Mouse (Mus musculus) lung, postnatal 0 days (tissue): ENCODE results near the gene Mrps26. TPM values are rescaled to one million over a fixed set of nuclear protein-coding genes. Genes with fewer than 3 reads are reported as not detected.
A peak's percentile ranks its signal among the peaks of the same experiment; 100 is the strongest.

Source experiments
- ATAC-seq: fragments of 200-750 bp; cut with Nextera tagmentation; 2 replicates; pipeline ENCODE4 v1.8.0; 2017; ENCODE audit warnings: moderate library complexity
- DNase-seq: peaks from one replicate; pipeline ENCODE4 v3.0.0-alpha.2; 2016; ENCODE audit warnings: low spot score
- H3K27ac ChIP-seq: fragments of 300-500 bp; sonication (generic); 2 replicates; pipeline ENCODE4 v1.5.1; 2014; ENCODE audit warnings: antibody characterized with exemption, mild to moderate bottlenecking, low read length, mixed read lengths
- H3K27me3 ChIP-seq: fragments of 300-500 bp; sonication (generic); replicated peaks from 2 replicates; pipeline ENCODE4 v1.6.1; 2014; ENCODE audit warnings: low read length, mixed read lengths; ENCODE audit not compliant: insufficient read depth
- H3K36me3 ChIP-seq: fragments of 300-500 bp; sonication (generic); 2 replicates; pipeline ENCODE4 v1.6.1; 2014; ENCODE audit warnings: low read length, mixed read lengths; ENCODE audit not compliant: insufficient read depth
- H3K4me1 ChIP-seq: fragments of 300-500 bp; sonication (generic); 2 replicates; pipeline ENCODE4 v1.6.1; 2014; ENCODE audit warnings: antibody characterized with exemption, low read depth, low read length, mixed read lengths; ENCODE audit not compliant: insufficient read depth
- H3K4me2 ChIP-seq: fragments of 300-500 bp; sonication (generic); replicated peaks from 2 replicates; pipeline ENCODE4 v1.6.1; 2014; ENCODE audit warnings: low read depth, mild to moderate bottlenecking, low read length, moderate library complexity, mixed read lengths
- H3K4me3 ChIP-seq: fragments of 300-500 bp; sonication (generic); 2 replicates; pipeline ENCODE4 v1.5.1; 2014; ENCODE audit warnings: low read depth, low read length
- H3K9ac ChIP-seq: fragments of 300-500 bp; sonication (generic); replicated peaks from 2 replicates; pipeline ENCODE4 v1.6.1; 2014; ENCODE audit warnings: low read depth, mild to moderate bottlenecking
- H3K9me3 ChIP-seq: fragments of 300-500 bp; sonication (generic); 2 replicates; pipeline ENCODE4 v1.6.1; 2016; ENCODE audit warnings: low read length, mixed read lengths
- CTCF ChIP-seq: IDR thresholded peaks from 2 replicates; pipeline ENCODE4 v1.5.1; 2016; ENCODE audit warnings: antibody characterized with exemption, mild to moderate bottlenecking
- EP300 ChIP-seq: IDR thresholded peaks from 2 replicates; pipeline ENCODE4 v1.6.1; 2016; ENCODE audit warnings: antibody characterized with exemption, mild to moderate bottlenecking, control low read depth
- WGBS: fragments of 180-500 bp; shearing (Covaris S2); extraction: QIAGEN DNeasy Blood & Tissue Kit; methylation state at CpG from one replicate; pipeline ENCODE4 v1.1.7; 2014; 5-methylcytosine and 5-hydroxymethylcytosine counted together
- microRNA-seq: library from miRNA; unstranded; fragments of <30 nt; microRNA quantifications from one replicate; pipeline ENCODE4, GENCODE M21; 2016
- polyA plus RNA-seq: library from polyadenylated mRNA; unstranded; fragments of >200 nt; fragmentation: Nextera tagmentation; extraction: Ambion mirVana; gene quantifications from 2 replicates; pipeline ENCODE4 v1.2.1, GENCODE M21; 2015

Gene Mrps26
- polyA plus RNA-seq, 1 experiment from 2014 or later = 64.0 TPM

DNA sequence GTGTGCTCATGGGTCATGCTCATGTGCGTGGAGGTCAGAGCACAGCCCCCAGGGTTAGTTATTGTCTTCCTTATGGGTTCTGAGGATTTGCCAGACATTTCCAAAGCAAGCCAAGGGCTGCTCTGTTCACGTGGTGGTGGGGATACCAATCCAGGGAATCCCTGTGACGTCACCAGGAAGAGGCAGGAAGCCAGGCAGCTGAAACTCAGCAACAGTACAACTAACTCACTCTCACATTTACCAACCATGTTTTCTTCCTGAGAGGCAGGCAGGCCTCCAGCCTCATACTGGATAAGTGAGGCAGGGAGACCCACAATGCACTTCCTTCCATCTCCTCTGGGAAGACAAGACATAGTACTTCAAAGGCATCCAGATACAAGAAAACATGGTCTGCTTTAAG is 34.9 kb downstream of the Mrps26 start:
- ATAC-seq (no peak), DNase-seq (no peak)
- Histone ChIP-seq H3K36me3 (peaks cover 8% of the 10 kb centered on the region), H3K4me3 (no peak overlapping the region), H3K9me3 (no peaks in the 10 kb centered on the region), H3K4me1 (no peaks in the 10 kb centered on the region), H3K9ac (no peak overlapping the region), H3K4me2 (no peak overlapping the region), H3K27ac (no peak overlapping the region), H3K27me3 (no peaks in the 10 kb centered on the region)
- TF ChIP-seq EP300 = no peak
- TF ChIP-seq CTCF = no peak
- 64% methylated on average over 3 of the region's 3 CpGs for WGBS

DNA sequence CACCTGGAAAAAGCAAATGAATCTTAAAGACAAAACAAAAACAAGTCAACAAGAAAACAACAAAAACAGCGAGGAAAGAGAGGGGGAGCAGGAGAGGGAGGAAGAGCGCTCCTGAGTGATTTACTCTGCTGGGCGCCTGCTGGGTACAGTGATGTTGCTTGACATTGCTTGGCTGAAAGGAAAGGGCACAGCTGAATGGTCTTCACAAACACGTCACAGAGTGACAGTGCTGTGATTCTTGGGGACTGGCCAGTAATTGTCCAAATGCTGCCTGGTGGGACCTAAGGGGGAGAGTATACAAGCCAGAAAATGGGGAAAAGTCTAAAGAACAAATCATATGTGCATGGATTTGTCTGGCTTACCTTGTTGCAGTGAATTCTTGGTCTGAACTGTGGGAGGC is 38.7 kb downstream of the Mrps26 start:
- H3K4me2 ChIP-seq = no peak overlapping the region
- no peaks in the 10 kb centered on the region for H3K27me3 ChIP-seq
- H3K9ac ChIP-seq = no peak overlapping the region
- no peaks in the 10 kb centered on the region for H3K4me1 ChIP-seq
- no peak overlapping the region for H3K27ac ChIP-seq
- DNase-seq (peak; percentile 78), ATAC-seq (peak; percentile 77)
- 61% methylated on average over 4 of the region's 4 CpGs for WGBS
- H3K9me3 ChIP-seq = no peaks in the 10 kb centered on the region
- TF ChIP-seq CTCF = 0 out of 2 replicates have a peak, but pooled peaks have one; percentile 12
- no peak for TF ChIP-seq EP300
- H3K4me3 ChIP-seq = no peak overlapping the region
- H3K36me3 ChIP-seq = peaks cover 5% of the 10 kb centered on the region; the same call in 1 of the 2 replicates

DNA sequence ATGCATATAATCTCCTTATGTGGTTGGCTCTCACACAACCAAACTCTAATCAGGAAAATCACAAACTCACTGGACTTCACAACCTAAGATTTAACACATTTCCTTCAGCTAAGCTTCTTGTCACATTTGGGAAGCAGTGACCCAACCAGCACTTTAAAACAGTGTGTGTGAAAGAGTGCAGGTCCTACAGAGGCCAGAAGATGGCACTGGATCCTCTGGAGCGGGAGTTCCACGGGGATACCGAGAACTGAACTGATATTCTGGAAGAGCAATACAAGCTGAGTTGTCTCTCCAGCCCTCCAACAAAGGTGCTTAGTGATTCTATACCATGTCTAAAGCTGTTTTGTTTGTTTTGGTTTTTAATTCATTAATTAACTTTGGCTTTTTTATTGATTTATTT is 49.5 kb downstream of the Mrps26 start:
- Histone ChIP-seq H3K9ac (no peak overlapping the region), H3K9me3 (no peaks in the 10 kb centered on the region), H3K4me1 (no peaks in the 10 kb centered on the region), H3K4me3 (no peak overlapping the region), H3K4me2 (no peak overlapping the region), H3K27ac (no peak overlapping the region), H3K27me3 (no peaks in the 10 kb centered on the region), H3K36me3 (peaks cover 8% of the 10 kb centered on the region; the same call in 1 of the 2 replicates)
- no peak for DNase-seq
- WGBS = 45% methylated on average over 3 of the region's 3 CpGs
- ATAC-seq = no peak
- TF ChIP-seq CTCF (peak; percentile 62), EP300 (no peak)

Small RNA genes lying within 50 kb of the gene (microRNA-seq; reads per million reads assigned to microRNA genes)
- not detected for gene Gm23876

Other genes starting within 250 kb of the Mrps26 start
- gene Cpxm1, start 166.2 kb upstream of the Mrps26 start, polyA plus RNA-seq = 13.9 and 14.9 TPM in 2 replicates
- 0.10 TPM in 1 of 2 replicates, not detected in the other for gene Gm28372, start 158.5 kb upstream of the Mrps26 start, polyA plus RNA-seq
- gene 1700020A23Rik, start 158.5 kb upstream of the Mrps26 start, polyA plus RNA-seq = not detected in 2 replicates
- not detected in 2 replicates for gene Tmem239, start 157.3 kb upstream of the Mrps26 start, polyA plus RNA-seq
- gene Vps16, start 139.4 kb upstream of the Mrps26 start, polyA plus RNA-seq = 46.8 and 47.0 TPM in 2 replicates
- 6.8 and 8.0 TPM in 2 replicates for gene Pced1a, start 139.0 kb upstream of the Mrps26 start, polyA plus RNA-seq
- 46.1 and 52.1 TPM in 2 replicates for gene Ptpra, start 113.5 kb upstream of the Mrps26 start, polyA plus RNA-seq
- not detected in 2 replicates for gene Oxt, start 12.4 kb downstream of the Mrps26 start, polyA plus RNA-seq
- not detected in 2 replicates for gene Avp, start 18.8 kb downstream of the Mrps26 start, polyA plus RNA-seq
- gene Fastkd5, start 66.3 kb downstream of the Mrps26 start, polyA plus RNA-seq = 4.8 and 5.9 TPM in 2 replicates
- gene Ubox5, start 66.3 kb downstream of the Mrps26 start, polyA plus RNA-seq = 4.4 TPM in 2 replicates
- 0.95 and 1.5 TPM in 2 replicates for gene Lzts3, start 79.1 kb downstream of the Mrps26 start, polyA plus RNA-seq
- 82.6 and 90.9 TPM in 2 replicates for gene Ddrgk1, start 100.9 kb downstream of the Mrps26 start, polyA plus RNA-seq
- gene Itpa, start 103.9 kb downstream of the Mrps26 start, polyA plus RNA-seq = 50.6 and 51.1 TPM in 2 replicates
- 0.21 and 0.37 TPM in 2 replicates for gene Slc4a11, start 133.8 kb downstream of the Mrps26 start, polyA plus RNA-seq